31 mouse cellular contexts compared by ENCODE assay signal in the genomic region with DNA sequence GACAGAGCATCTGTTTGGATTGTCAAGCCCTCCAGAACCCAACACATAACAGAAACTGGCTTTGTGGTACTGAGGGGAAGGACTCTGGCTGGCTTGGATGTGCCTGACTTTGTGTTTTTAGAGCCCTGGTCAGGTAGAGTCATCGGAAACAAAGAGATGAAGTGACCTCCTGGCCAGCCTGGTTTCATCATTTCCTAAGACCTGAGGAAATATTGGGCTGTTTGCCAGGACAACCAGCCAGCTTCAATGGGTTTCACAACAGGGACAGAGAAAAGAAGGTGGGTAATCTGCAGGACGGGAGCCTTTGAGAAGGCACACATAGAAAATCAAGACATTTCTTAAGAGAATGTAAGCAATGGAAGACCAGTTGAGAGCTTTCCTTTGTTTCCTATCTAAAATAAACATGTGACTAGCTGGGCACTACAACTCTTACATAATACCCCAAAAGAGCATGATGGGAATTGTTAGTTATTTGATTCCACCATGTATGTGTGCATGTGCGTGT.
A peak's percentile ranks its signal among the peaks of the same experiment; 100 is the strongest.
DNase-seq lines count a peak whose midpoint lies in the region; ATAC-seq and TF ChIP-seq lines count a peak whose summit lies in the region.
"Had no signal": no experiment of that assay in that cellular context is flagged by ENCODE, and none has a peak within 500 bp of the region (broad histone marks: within the 10 kb centered on the region; RNA-seq: fewer than 3 reads in every experiment).

No protein-coding gene starts in this region.

- TF ChIP-seq POLR2A in liver, adult 2 months (IDR thresholded peaks at IDR 0.05; ENCODE audit: extremely low read depth, insufficient read depth, low read length), result no peak
- no peak for TF ChIP-seq POLR2A in lung, adult 2 months (IDR thresholded peaks at IDR 0.05; ENCODE audit: borderline replicate concordance, extremely low read depth, low read depth, low read length)

- no peak overlapping the region for H3K4me3 ChIP-seq in liver, adult 2 months (ENCODE audit: insufficient read depth, low read depth, low read length)
- no peak overlapping the region for H3K4me3 ChIP-seq in liver, embryonic 12.5 days
- no peak overlapping the region for H3K4me3 ChIP-seq in lung, adult 2 months (replicated peaks; ENCODE audit: extremely low read depth, low read depth, low read length)
- no peak overlapping the region for H3K4me3 ChIP-seq in liver, embryonic 16.5 days (ENCODE audit: low read depth, low read length)
- H3K4me3 ChIP-seq: hindbrain, embryonic 10.5 days; intestine, embryonic 15.5 days; layer of hippocampus, adult 2 months; limb, embryonic 13.5 days; lung, embryonic 15.5 days; myocyte; neural tube, embryonic 12.5 days had no signal

- no peak for ATAC-seq in liver, embryonic 12.5 days
- ATAC-seq in liver, embryonic 16.5 days (ENCODE audit: low read depth), result peak; percentile 49
- ATAC-seq: forebrain, embryonic 14.5 days; hindbrain, embryonic 16.5 days; midbrain, embryonic 16.5 days; Patski had no signal

- H3K36me3 ChIP-seq in liver, adult 2 months (ENCODE audit: control insufficient read depth, insufficient read depth, low read length), result no peaks in the 10 kb centered on the region
- H3K36me3 ChIP-seq in liver, embryonic 12.5 days, result no peaks in the 10 kb centered on the region
- no peaks in the 10 kb centered on the region for H3K36me3 ChIP-seq in liver, embryonic 16.5 days (ENCODE audit: control insufficient read depth, insufficient read depth)
- H3K36me3 ChIP-seq: G1E; hindbrain, embryonic 10.5 days; intestine, embryonic 15.5 days; limb, embryonic 13.5 days; lung, embryonic 15.5 days; neural tube, embryonic 12.5 days had no signal

- H3K79me2 ChIP-seq in liver, adult 2 months (ENCODE audit: control insufficient read depth, insufficient read depth, low read length), result no peaks in the 10 kb centered on the region

- no peaks in the 10 kb centered on the region for H3K27me3 ChIP-seq in liver, adult 2 months (ENCODE audit: control insufficient read depth, insufficient read depth, low read length)
- no peaks in the 10 kb centered on the region for H3K27me3 ChIP-seq in liver, embryonic 12.5 days (replicated peaks)
- no peaks in the 10 kb centered on the region for H3K27me3 ChIP-seq in liver, embryonic 16.5 days (ENCODE audit: control insufficient read depth, insufficient read depth, low read depth, low read length)
- H3K27me3 ChIP-seq: intestine, embryonic 15.5 days; limb, embryonic 13.5 days; lung, embryonic 15.5 days; neural tube, embryonic 12.5 days; Patski had no signal

- TF ChIP-seq CTCF in liver, adult 2 months (IDR thresholded peaks at IDR 0.05; ENCODE audit: low read depth, low read length), result no peak
- TF ChIP-seq CTCF in lung, adult 2 months (IDR thresholded peaks at IDR 0.05; ENCODE audit: insufficient read depth, low read length), result no peak

- WGBS in liver, adult 2 months, result 46% methylated on average over 3 of the region's 3 CpGs
- 68% methylated on average over 3 of the region's 3 CpGs for WGBS in liver, embryonic 12.5 days (ENCODE audit: insufficient replicate concordance)
- 76% methylated on average over 3 of the region's 3 CpGs for WGBS in lung, adult 2 months
- 74% methylated on average over 3 of the region's 3 CpGs for WGBS in liver, embryonic 16.5 days (ENCODE audit: insufficient replicate concordance)

- H3K27ac ChIP-seq in liver, adult 2 months (replicated peaks; ENCODE audit: insufficient read depth, low read depth, low read length), result no peak overlapping the region
- H3K27ac ChIP-seq in liver, embryonic 12.5 days, result no peak overlapping the region
- H3K27ac ChIP-seq in liver, embryonic 16.5 days (ENCODE audit: low read length), result peak overlapping the region; percentile 15; the same call in 1 of the 2 replicates
- H3K27ac ChIP-seq: hindbrain, embryonic 10.5 days; intestine, embryonic 15.5 days; layer of hippocampus, adult 2 months; limb, embryonic 13.5 days; lung, embryonic 15.5 days; neural tube, embryonic 12.5 days had no signal

- peak; percentile 11 for DNase-seq in adrenal gland, adult 2 months
- DNase-seq in adrenal gland, adult 18-20 months (ENCODE audit: low spot score in 2 of 2), result no peak
- peak; percentile 85 for DNase-seq in liver, adult 2 months (ENCODE audit: extremely low read depth, low read depth, low spot score)
- peak; percentile 5 for DNase-seq in lung, postnatal 10 days
- no peak for DNase-seq in lung, adult 2 months
- no peak for DNase-seq in gastrocnemius, adult 8-10 months (ENCODE audit: low spot score in 2 of 2)
- DNase-seq: cerebellum, adult 8-10 months; cerebellum, postnatal 36 days; gastrocnemius, postnatal 25 days; heart, postnatal 14 days; kidney, adult 2 months; kidney, postnatal 36 days; right cerebral cortex, adult 18-20 months; spleen, adult 18-20 months; thymus, adult 18-20 months; thymus, postnatal 25 days had no signal

- H3K9ac ChIP-seq in liver, adult 2 months (ENCODE audit: low read depth, low read length), result no peak overlapping the region
- H3K9ac ChIP-seq in liver, embryonic 12.5 days, result no peak overlapping the region
- no peak overlapping the region for H3K9ac ChIP-seq in liver, embryonic 16.5 days (ENCODE audit: low read depth, low read length)
- H3K9ac ChIP-seq: intestine, embryonic 15.5 days; limb, embryonic 13.5 days; lung, embryonic 15.5 days; neural tube, embryonic 12.5 days had no signal

- H3K9me3 ChIP-seq in liver, embryonic 12.5 days (replicated peaks), result no peaks in the 10 kb centered on the region
- no peaks in the 10 kb centered on the region for H3K9me3 ChIP-seq in liver, embryonic 16.5 days (replicated peaks; ENCODE audit: control insufficient read depth, low read length)
- H3K9me3 ChIP-seq: hindbrain, embryonic 10.5 days; intestine, embryonic 15.5 days; limb, embryonic 13.5 days; lung, embryonic 15.5 days; neural tube, embryonic 12.5 days had no signal

- peaks cover 3% of the 10 kb centered on the region; the same call in 1 of the 2 replicates for H3K4me1 ChIP-seq in liver, adult 2 months (ENCODE audit: control insufficient read depth, insufficient read depth, low read length)
- peaks cover 46% of the 10 kb centered on the region for H3K4me1 ChIP-seq in liver, embryonic 12.5 days
- H3K4me1 ChIP-seq in lung, adult 2 months (ENCODE audit: control insufficient read depth, insufficient read depth, low read length), result no peaks in the 10 kb centered on the region
- H3K4me1 ChIP-seq in liver, embryonic 16.5 days (ENCODE audit: control insufficient read depth, low read depth, low read length), result peaks cover 31% of the 10 kb centered on the region
- H3K4me1 ChIP-seq: hindbrain, embryonic 10.5 days; intestine, embryonic 15.5 days; limb, embryonic 13.5 days; lung, embryonic 15.5 days; neural tube, embryonic 12.5 days had no signal

- H3K4me2 ChIP-seq in liver, embryonic 12.5 days, result no peak overlapping the region
- H3K4me2 ChIP-seq in liver, embryonic 16.5 days (ENCODE audit: low read depth, low read length), result no peak overlapping the region
- H3K4me2 ChIP-seq: intestine, embryonic 15.5 days; limb, embryonic 13.5 days; lung, embryonic 15.5 days; midbrain, embryonic 11.5 days; neural tube, embryonic 12.5 days had no signal

Comparison
In these comparisons a context has a peak if more than half of its experiments do, and no peak if none do; other contexts are left out.
1. DNase-seq: peak in adrenal gland, adult 2 months (single experiment), liver, adult 2 months (single experiment) and lung, postnatal 10 days (single experiment); none in adrenal gland, adult 18-20 months (0 of 2), lung, adult 2 months (single experiment) and gastrocnemius, adult 8-10 months (0 of 2).